Mouse (Mus musculus) cerebellum, adult 2 months (tissue): ENCODE measurements around the gene Rfx8. TPM values are rescaled to one million over a fixed set of nuclear protein-coding genes. Genes with fewer than 3 reads are reported as not detected.

ENCODE experiments used
- DNase-seq, 2 experiments: peaks; one replicate each; pipeline ENCODE4 v3.0.0; 2021
- H3K27ac ChIP-seq: fragments of 200-500 bp; 2 replicates; pipeline ENCODE4 v1.5.1; 2012; ENCODE audit warnings: low read length, control low read depth, inconsistent platforms; ENCODE audit not compliant: insufficient read depth
- H3K27me3 ChIP-seq: fragments of 200-500 bp; 2 replicates; pipeline ENCODE4 v1.6.1; 2012; ENCODE audit warnings: inconsistent platforms, mild to moderate bottlenecking, low read length, moderate library complexity; ENCODE audit not compliant: control insufficient read depth, insufficient read depth
- H3K4me1 ChIP-seq: fragments of 200-500 bp; 2 replicates; pipeline ENCODE4 v1.6.1; 2011; ENCODE audit warnings: low read length; ENCODE audit not compliant: control insufficient read depth, insufficient read depth
- H3K4me3 ChIP-seq: fragments of 200-500 bp; replicated peaks from 2 replicates; pipeline ENCODE3; 2011; ENCODE audit warnings: mild to moderate bottlenecking, low read depth, low read length, control low read depth; ENCODE audit not compliant: insufficient read depth
- CTCF ChIP-seq: fragments of 200-500 bp; IDR thresholded peaks from 2 replicates; pipeline ENCODE4 v1.5.1; 2011; ENCODE audit warnings: low read depth, mild to moderate bottlenecking, control low read depth, low read length, moderate library complexity, borderline replicate concordance; ENCODE audit not compliant: insufficient read depth
- POLR2A ChIP-seq: fragments of 200-500 bp; IDR thresholded peaks from 2 replicates; pipeline ENCODE4 v1.6.1; 2011; ENCODE audit warnings: low read length, control low read depth, borderline replicate concordance; ENCODE audit not compliant: insufficient read depth
- WGBS: fragments of 180-500 bp; shearing (Covaris S2); methylation state at CpG from one replicate; pipeline ENCODE4 v1.1.7; 2018; 5-methylcytosine and 5-hydroxymethylcytosine counted together
- polyA plus RNA-seq: library from polyadenylated mRNA; depleted of rRNA; stranded (reverse); fragments of >200 nt; gene quantifications from 2 replicates; pipeline ENCODE4 v1.2.3, GENCODE M21; 2012

Gene Rfx8
- polyA plus RNA-seq, 1 experiment: 0.26 TPM

GRCm38 (mm10) chr1:39759231-39760175 lies 38.7 kb upstream of the Rfx8 start:
- 64% methylated on average over 9 of the region's 9 CpGs for WGBS
- Histone ChIP-seq H3K4me1 (peaks cover 4% of the 10 kb centered on the region; the same call in 1 of the 2 replicates), H3K27me3 (no peaks in the 10 kb centered on the region), H3K27ac (no peak overlapping the region), H3K4me3 (no peak overlapping the region)
- no peak for DNase-seq
- TF ChIP-seq POLR2A (no peak), CTCF (no peak)

DNA sequence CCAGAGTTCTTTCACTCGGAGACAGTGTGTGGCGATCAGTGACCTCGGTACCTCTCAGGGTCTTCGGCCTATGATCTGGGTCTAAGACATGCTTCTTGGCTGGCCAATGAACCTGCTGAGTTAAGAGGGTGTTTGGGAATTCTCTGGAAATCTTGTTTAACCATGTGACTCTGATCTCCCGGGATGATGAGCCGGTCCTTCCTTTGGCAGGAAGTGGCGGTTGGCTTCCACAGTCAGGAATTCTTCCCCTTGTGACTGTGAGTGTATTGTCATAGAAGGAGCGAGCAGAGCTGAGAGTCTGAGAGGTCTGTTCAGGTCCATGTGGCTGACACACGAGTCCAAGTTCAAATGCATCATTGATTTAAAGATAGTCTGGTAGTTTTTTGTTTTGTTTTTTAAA lies 37.4 kb upstream of the Rfx8 start:
- WGBS: 63% methylated on average over 9 of the region's 9 CpGs
- TF ChIP-seq POLR2A: no peak
- TF ChIP-seq CTCF: no peak
- H3K4me3 ChIP-seq: no peak overlapping the region

GRCm38 (mm10) chr1:39756952-39757351 lies 36.2 kb upstream of the Rfx8 start:
- no peak for DNase-seq
- no peaks in the 10 kb centered on the region for H3K27me3 ChIP-seq
- WGBS: 61% methylated on average over 11 of the region's 11 CpGs
- TF ChIP-seq POLR2A (no peak), CTCF (no peak)
- H3K4me1 ChIP-seq: peaks cover 4% of the 10 kb centered on the region; the same call in 1 of the 2 replicates
- H3K27ac ChIP-seq: no peak overlapping the region
- H3K4me3 ChIP-seq: no peak overlapping the region

More for the DNA sequence above, 37.4 kb upstream of the Rfx8 start:
- Histone ChIP-seq H3K27me3 (no peaks in the 10 kb centered on the region), H3K4me1 (peaks cover 4% of the 10 kb centered on the region; the same call in 1 of the 2 replicates), H3K27ac (no peak overlapping the region)
- DNase-seq: no peak

DNA sequence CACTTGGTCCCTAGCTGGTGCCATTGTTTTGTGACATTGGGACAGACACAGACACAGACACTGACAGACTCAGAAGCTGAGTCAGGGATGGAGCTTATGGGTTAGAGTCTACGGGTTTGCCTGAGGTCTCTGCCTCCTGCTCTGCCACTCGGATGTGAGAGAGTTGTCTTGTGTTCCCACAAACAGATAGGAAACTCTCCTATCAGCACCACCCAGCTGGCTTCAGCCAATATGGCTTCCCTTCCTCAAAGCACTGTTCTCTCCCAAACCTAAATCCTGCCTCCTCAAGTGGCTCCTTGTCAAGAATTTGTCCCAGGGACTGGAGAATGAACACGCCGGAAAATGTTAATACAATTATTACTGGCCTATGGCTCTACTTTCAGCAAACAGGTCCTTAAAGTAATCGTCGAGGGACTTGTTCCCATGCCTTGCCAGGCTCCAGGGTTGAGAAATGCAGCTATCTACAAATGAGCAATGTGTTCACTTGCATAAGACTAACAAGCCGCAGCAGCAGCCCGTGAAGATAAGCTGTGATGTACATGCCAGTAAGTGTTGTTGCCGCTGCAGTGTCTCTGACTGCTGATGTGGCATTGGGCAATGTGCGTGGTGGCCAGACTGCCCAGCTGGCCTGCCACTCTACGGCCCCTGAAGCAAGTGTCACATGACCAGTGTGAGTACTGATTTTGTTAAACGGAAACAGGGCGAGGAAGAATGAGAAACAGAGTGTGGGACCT lies 33.6 kb upstream of the Rfx8 start:
- 56% methylated on average over 13 of the region's 13 CpGs for WGBS
- no peak overlapping the region for H3K4me3 ChIP-seq
- no peak for TF ChIP-seq POLR2A
- no peak for TF ChIP-seq CTCF
- H3K27ac ChIP-seq: no peak overlapping the region
- no peaks in the 10 kb centered on the region for H3K27me3 ChIP-seq
- DNase-seq: no peak
- H3K4me1 ChIP-seq: no peaks in the 10 kb centered on the region

DNA sequence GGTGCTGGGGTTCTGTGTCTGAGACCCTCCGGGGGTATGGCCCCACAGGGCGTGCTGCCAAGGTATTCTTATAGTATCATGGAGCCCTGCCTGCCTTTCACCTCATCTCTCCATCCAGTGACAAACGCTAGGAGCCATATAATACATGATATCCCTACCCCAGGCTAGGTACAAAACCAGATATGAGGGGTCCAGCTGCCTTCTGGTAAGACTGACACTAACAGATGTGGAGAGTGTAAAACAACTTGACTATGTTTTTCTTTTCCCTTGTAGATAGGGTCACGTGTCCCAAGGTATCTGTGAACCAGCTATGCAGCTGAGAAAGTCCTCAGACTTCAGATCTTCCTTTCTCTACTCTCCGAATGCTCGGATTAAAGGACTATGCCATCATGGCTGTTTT lies 30.7 kb upstream of the Rfx8 start:
- TF ChIP-seq POLR2A (no peak), CTCF (no peak)
- WGBS: 74% methylated on average over 6 of the region's 6 CpGs
- no peak overlapping the region for H3K27ac ChIP-seq
- H3K4me1 ChIP-seq: no peaks in the 10 kb centered on the region
- H3K4me3 ChIP-seq: no peak overlapping the region
- no peak for DNase-seq
- no peaks in the 10 kb centered on the region for H3K27me3 ChIP-seq

- H3K4me1 ChIP-seq: no peaks in the 10 kb centered on the region
- H3K27me3 ChIP-seq: no peaks in the 10 kb centered on the region
- no peak overlapping the region for H3K27ac ChIP-seq
- TF ChIP-seq CTCF: no peak
- TF ChIP-seq POLR2A: no peak
- no peak overlapping the region for H3K4me3 ChIP-seq
- 38% methylated on average over 3 of the region's 3 CpGs for WGBS
- DNase-seq: no peak
Observed at GRCm38 (mm10) chr1:39749664-39750063, 28.9 kb upstream of the Rfx8 start.

DNA sequence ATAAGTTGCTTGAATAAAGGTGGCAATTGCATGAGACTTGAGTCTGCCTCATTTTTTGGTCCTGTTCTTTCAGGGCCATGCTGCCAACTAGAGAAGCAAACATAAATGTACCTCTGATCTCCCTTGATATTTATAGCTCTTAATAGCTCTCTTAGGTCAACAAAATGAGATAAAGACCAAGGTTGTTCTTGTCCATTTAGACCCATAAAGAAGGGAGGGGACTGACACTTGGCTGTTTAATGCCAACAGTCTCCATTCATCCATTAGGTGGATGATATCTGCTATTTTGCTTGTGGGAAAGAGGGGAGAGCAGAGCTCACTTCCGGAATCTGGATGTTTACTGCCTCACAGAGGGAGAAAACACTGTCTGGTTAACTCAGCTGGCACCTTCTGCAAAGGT lies 28.4 kb upstream of the Rfx8 start:
- no peak overlapping the region for H3K4me3 ChIP-seq
- TF ChIP-seq POLR2A (no peak), CTCF (no peak)
- no peaks in the 10 kb centered on the region for H3K4me1 ChIP-seq
- no peaks in the 10 kb centered on the region for H3K27me3 ChIP-seq
- 67% methylated on average over 1 of the region's 1 CpGs for WGBS
- H3K27ac ChIP-seq: no peak overlapping the region
- DNase-seq: no peak

- 90% methylated on average over 6 of the region's 6 CpGs for WGBS
- H3K27ac ChIP-seq: no peak overlapping the region
- TF ChIP-seq CTCF: no peak
- no peak for TF ChIP-seq POLR2A
- H3K4me1 ChIP-seq: no peaks in the 10 kb centered on the region
- no peak for DNase-seq
- no peaks in the 10 kb centered on the region for H3K27me3 ChIP-seq
- no peak overlapping the region for H3K4me3 ChIP-seq
Observed at GRCm38 (mm10) chr1:39748666-39749065, 27.9 kb upstream of the Rfx8 start.
